Mouse (Mus musculus) CH12.LX (cell line): ENCODE results near the gene Rap1gds1.

Experiments used
- CTCF ChIP-seq, 2 experiments: IDR thresholded peaks in 1 of 2; conservative IDR thresholded peaks in 1 of 2; 2 replicates each; pipeline ENCODE4 v1.5.1; 2011 to 2012; ENCODE audit warnings: low read depth in 2 of 2, low read length in 2 of 2, improper control_type of control experiment in 1 of 2, inconsistent platforms in 1 of 2, mild to moderate bottlenecking in 1 of 2, moderate library complexity in 1 of 2
- EP300 ChIP-seq: IDR thresholded peaks from 2 replicates; pipeline ENCODE4 v1.6.1; 2011; ENCODE audit warnings: low read length, improper control_type of control experiment
- MAFK ChIP-seq: IDR thresholded peaks from 2 replicates; pipeline ENCODE4 v1.6.1; 2011; ENCODE audit warnings: low read length, improper control_type of control experiment; ENCODE audit not compliant: insufficient replicate concordance
- MXI1 ChIP-seq: IDR thresholded peaks from 2 replicates; pipeline ENCODE4 v1.6.1; 2011; ENCODE audit warnings: mild to moderate bottlenecking, low read depth, low read length, improper control_type of control experiment
- POLR2A ChIP-seq: IDR thresholded peaks from 2 replicates; pipeline ENCODE4 v1.6.1; 2011; ENCODE audit warnings: low read depth, mild to moderate bottlenecking, improper control_type of control experiment, low read length
- SMC3 ChIP-seq: IDR thresholded peaks from 2 replicates; pipeline ENCODE4 v1.6.1; 2011; ENCODE audit warnings: low read depth, low read length, improper control_type of control experiment
- USF1 ChIP-seq: IDR thresholded peaks from 2 replicates; pipeline ENCODE4 v1.6.1; 2014; ENCODE audit warnings: low read depth, mild to moderate bottlenecking, inconsistent platforms, low read length, improper control_type of control experiment
- ZC3H11A ChIP-seq: IDR thresholded peaks from 2 replicates; pipeline ENCODE4 v1.6.1; 2012; ENCODE audit warnings: low read depth, mild to moderate bottlenecking, inconsistent platforms, low read length, improper control_type of control experiment

DNA sequence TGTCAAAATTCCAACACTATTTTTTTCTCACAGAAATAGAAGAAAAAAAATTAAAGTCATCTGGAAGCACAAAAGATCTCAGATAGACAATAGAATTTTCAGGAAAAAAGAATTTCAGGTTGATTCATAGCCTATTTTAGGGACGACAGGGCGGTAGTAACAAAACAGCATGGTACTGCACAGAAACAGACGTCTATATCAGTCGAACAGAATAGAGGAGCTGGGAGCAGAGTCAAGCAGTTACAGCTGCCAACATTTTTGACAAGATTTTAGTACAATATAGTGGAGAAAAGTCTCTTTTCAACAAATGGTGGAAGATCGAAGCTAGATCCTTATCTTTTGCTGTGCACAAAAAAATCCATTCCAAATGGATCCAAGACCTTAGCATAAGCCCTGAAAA is 188.9 kb downstream of the Rap1gds1 start:
- TF ChIP-seq EP300 (no peak), SMC3 (no peak), CTCF (conservative IDR thresholded peaks at IDR 0.05 in 1 of 2, IDR thresholded peaks at IDR 0.05 in 1 of 2; ENCODE audit: low read depth in 2 of 2, low read length in 2 of 2) (no peak), MXI1 (no peak), POLR2A (no peak), USF1 (no peak), MAFK (no peak), ZC3H11A (no peak)
